Mouse (Mus musculus) embryonic facial prominence, embryonic 12.5 days (tissue): ENCODE data around the gene Tm6sf1. TPM values are rescaled to one million over a fixed set of nuclear protein-coding genes. Genes with fewer than 3 reads are reported as not detected.

Source experiments
- polyA plus RNA-seq: library from polyadenylated mRNA; unstranded; fragments of >200 nt; fragmentation: Nextera tagmentation; extraction: Ambion mirVana; gene quantifications from 2 replicates; pipeline ENCODE4 v1.2.1, GENCODE M21; 2016

The Tm6sf1 gene
- polyA plus RNA-seq, 1 experiment from 2014 or later, result 15.8 TPM

Other genes starting within 250 kb of the Tm6sf1 start
- gene Homer2, start 151.5 kb upstream of the Tm6sf1 start, polyA plus RNA-seq, result 27.7 and 30.5 TPM in 2 replicates
- gene Ramac, start 96.1 kb upstream of the Tm6sf1 start, polyA plus RNA-seq, result 119 and 122 TPM in 2 replicates
- 45.8 and 54.4 TPM in 2 replicates for gene 3110040N11Rik, start 69.5 kb upstream of the Tm6sf1 start, polyA plus RNA-seq
- gene Btbd1, start 29.6 kb upstream of the Tm6sf1 start, polyA plus RNA-seq, result 83.2 and 86.0 TPM in 2 replicates
- not detected in 2 replicates for gene Gm10160, start 3.2 kb upstream of the Tm6sf1 start, polyA plus RNA-seq
- gene Hdgfl3, start 75.5 kb downstream of the Tm6sf1 start, polyA plus RNA-seq, result 34.7 and 35.7 TPM in 2 replicates
- 4.5 and 5.2 TPM in 2 replicates for gene Bnc1, start 133.3 kb downstream of the Tm6sf1 start, polyA plus RNA-seq